Mouse (Mus musculus): ENCODE results near the gene Esyt1.
A peak's percentile ranks its signal among the peaks of the same experiment; 100 is the strongest.
"Not testable (repeated sequence)": the region's sequence is repeated elsewhere in the genome, so short reads cannot be mapped to it uniquely, and the experiment has no call there.

Gene Esyt1

DNA sequence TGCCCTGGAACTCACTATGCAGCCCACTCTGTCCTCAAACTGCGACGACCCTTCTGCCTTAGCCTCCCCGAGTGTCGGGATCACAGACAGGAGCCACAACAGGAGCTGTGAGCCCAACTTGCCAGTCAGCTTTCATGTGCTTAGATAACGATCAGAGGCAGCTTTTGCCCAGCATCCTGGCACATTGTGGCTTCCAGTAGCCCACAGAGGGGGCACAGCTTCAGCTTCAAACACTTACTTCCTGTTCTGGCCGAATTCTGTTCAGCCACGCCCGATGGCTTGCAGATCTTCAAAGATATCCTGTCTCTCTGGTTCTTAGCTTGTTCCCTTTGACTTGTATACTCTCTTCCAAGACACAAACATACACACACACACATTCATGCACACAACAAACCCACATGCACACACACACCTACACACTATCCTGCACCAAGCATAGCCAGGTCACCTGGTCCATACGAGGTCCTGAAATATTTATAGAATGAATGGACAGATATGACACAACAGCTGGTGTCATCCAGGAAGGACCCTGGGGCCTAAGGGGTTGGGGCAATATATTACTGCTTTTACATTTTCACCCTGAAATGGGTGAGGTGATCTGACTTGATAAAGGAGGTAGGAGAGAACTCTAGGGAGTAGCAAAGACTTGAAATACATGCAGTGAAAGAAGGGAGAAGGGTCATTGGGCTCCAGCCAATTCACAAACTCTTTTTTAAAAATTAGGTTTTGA, 20.9 kb downstream of the Esyt1 start:
- peak; percentile 39 to 50 for DNase-seq

DNA sequence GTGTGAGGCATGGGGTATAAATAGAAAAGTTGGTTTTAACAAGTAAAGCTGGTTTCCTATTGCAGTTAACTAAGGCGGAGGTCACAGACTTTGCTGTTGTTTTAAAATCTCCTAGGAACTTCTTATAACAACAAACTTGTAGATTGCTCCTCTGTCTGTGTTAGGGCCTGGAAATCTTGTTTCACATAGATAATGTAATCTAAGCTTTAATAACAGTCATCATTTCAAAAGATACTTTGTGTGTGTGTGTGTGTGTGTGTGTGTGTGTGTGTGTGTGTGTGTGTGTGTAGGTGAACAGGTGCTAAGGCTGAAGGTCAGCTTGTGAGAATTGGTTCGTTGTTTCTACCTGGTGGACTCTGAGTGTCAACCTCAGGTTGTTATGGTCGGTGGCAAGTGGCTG, 21.7 kb downstream of the Esyt1 start:
- DNase-seq: no peak

GRCm38 (mm10) chr10:128503532-128503931, 22.1 kb downstream of the Esyt1 start:
- no peak for DNase-seq

- no peak for DNase-seq
Measured at GRCm38 (mm10) chr10:128502341-128502740, 23.3 kb downstream of the Esyt1 start.

DNA sequence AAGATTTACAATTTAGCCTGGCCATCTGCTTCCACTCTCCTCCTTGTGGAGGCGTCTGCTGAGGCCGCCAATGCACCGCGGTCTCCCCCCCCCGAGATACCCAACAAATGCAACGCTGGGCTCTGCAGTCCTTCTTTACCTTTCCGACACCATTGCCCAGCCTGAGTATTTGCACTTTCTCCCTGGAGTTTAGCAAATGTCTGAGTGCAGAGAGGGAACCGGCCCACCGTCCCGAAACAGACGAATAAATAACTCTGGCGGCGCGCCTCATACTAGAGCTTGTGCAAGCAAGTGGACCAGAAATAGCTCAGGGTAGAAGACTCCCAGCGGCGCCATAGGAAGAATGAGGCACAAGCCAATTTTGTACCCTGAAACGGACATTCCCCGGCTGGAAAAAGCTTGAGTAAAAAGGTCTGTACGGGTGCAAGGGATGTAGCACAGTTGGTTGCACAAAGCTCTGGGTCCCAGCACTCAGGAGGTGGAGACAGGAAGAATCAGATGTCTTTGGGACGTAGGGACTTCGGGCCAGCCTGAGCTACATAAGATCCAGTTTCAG, 26.5 kb downstream of the Esyt1 start:
- DNase-seq: peak; percentile 52 to 55

DNA sequence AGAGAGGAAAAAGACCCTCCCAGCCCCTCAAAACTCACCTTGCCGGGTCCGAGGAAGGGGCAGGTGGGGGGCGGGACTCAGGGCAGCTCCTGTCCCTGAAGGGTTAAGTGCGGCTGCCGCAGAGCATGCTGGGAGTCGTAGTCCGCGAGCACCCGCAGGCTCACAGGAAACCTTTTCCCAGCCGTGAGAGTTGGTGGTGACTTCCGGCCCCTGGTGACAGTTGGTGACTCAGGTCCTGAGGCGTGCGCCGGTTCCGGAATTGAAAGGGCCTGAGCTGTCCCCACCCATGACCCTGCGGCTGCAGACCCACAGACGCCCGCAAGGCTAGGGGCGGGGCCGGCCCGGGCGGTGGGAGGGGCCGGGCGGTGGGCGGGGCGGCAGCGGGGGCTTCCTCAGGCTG, 27.1 kb downstream of the Esyt1 start, which contains the start of gene Myl6b:
Myl6b (minus strand) TSS at position 96 of the 400 bp plus-strand sequence.
- DNase-seq: peak; percentile 93 to 97

GRCm38 (mm10) chr10:128497134-128497737, 28.4 kb downstream of the Esyt1 start:
- no peak for DNase-seq

DNA sequence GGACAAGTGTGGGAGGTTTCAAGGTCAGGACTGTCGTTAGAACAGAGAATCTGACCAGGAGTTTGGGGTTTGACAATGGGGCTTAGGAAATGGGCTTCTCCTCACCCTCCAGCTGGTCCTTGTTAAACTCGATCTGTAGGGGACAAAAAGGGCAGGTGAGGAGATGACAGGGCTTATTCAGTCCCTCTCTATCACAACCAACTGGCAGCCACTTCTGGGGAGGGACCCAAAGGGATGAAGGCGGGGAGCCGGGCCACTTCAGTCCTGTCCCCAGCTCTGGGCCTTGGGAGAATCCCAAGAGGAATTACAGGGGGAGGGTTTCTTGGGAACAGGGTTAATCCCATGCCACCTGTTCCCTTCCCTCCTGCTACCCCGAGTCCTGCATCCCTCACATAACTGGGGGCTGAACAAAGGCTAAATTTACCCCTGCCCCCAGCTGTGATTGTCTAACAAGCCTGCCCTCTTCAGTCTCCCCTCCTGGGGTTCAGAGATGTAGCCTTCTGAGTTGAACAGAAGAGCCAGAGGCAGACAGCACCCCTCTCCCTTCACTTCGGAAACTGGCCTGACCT, 29.1 kb downstream of the Esyt1 start:
- DNase-seq: no peak

DNA sequence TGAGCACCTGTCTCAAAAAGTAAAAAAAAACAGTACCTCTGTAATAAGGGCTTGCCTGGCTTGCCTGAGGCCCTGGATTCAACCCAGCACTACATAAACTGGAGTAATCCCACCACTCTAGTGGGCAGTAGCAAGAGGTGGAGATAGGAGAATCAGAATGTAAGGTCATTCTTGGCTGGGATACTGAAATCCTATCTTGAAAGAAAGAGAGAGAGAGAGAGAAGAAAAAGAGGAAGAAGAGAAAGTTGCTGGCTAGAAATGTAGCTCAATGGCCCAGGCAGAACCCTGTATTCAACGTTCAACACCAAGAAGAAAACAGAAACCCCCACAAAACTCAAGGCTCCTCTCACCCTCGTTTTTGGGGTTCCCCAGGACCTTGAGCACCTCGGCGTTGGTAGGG, 29.8 kb downstream of the Esyt1 start:
- no peak for DNase-seq

DNA sequence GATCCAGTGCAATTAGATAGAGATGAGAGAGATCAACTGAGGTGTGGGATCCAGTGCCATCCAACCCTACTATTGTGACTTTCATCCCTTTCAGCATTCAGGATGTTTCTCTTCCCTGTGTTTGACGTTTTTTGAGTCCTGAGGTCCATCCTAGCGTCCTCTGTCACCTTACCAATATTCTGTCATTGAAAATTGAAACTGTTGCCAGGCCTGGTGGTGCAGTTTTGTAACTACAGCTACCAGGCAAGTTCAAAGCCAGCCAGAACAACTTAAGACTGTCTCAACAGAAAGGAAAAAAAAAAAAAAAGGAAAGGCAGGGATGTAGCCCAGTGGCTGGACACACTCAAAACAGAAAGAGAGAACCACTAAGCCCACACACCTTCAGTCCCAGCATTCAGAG, 30.4 kb downstream of the Esyt1 start:
- no peak for DNase-seq

DNA sequence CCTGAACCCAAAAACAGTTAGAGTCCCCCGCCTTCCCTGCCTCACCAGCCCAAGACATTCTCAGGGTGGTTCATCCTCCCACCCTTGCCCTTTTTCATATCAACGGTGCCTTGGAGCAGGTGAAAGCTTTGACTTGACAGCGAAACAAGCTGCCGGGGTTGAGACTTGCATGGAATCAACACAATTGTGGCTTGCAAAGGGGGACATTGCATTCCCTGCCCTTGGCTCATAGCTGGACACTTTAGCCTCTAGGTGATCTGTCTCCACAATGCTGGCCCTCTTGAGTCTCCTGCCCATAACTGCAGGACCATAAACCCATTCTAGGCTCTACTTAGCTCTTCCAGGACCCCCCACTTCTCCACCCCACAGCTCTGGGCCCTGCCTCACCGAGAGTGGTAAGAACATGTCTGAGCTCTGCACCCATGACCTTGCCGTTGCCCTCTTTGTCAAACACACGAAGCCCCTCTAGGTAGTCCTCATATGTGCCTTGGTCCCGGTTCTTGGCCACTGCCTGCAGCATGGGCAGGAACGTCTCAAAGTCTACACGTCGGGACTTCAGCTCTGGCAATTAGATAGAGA, 30.9 kb downstream of the Esyt1 start:
- DNase-seq: no peak

DNA sequence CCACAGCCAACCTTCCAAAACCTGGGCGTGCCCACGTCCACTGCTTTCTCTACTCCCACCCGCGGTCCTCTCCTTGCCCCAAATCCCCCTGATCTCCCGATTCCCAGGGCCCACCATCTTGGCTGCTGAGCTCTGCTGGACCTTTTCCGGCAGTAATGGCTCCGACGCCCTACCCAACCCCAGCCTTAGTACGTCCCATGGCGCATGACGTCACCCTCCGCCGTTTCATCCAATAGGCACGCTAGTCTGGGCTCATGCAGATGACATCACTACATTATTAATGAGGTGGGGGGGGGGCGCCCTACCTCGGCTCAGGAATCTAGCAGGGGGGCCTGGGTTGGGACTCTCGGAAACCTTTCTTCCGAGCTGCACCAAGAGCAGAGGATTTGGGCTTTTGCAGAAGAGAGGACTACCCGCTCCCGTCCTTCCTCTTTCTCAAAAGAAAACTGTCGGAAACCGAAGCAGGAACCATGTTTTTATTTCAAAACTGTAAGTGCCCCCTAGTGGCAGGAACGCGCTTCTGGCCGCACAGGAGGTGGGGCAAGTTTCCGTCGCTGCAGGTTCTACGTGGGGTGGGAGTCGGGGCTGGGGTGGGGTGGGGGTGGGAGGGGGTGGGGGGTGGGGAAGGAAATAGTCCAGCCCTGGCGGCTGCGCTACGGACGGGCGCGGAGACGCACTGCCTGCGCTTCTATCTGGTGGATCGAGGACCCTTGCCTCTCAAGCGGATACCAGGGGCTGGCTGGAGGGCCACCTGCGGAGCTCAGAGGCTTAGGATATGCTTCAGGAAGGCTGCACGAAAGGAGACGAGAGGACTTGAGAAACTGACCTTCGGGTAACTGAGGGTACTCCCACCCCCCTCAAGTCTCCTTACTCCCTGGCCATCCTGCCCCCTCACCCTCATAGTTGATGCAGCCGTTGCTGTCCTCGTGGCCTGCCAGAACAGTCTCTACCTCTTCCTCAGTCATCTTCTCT, 31.7 kb downstream of the Esyt1 start, which contains the start of gene Myl6:
Myl6 (minus strand) TSS at position 451 of the 972 bp plus-strand sequence.
- DNase-seq: peak; percentile 97 to 98

DNA sequence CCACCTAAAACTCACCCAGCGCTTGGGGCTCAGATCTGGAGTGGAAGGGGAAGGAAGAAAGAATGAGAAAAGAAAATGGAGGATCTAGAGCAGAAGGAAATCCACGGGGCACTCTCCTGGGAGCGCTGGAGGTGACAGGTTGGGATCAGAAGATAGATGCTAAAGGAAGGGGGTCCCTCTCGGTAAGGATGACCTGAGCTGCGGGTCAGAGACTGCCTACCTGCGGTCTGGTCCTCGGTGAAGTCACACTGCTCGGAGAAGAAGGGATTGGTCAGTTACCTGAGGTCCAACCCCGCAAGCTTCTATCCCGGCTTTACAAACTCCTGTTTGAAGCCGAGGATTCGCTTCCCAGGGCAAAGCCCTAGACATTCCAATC, 32.4 kb downstream of the Esyt1 start:
- no peak for DNase-seq

DNA sequence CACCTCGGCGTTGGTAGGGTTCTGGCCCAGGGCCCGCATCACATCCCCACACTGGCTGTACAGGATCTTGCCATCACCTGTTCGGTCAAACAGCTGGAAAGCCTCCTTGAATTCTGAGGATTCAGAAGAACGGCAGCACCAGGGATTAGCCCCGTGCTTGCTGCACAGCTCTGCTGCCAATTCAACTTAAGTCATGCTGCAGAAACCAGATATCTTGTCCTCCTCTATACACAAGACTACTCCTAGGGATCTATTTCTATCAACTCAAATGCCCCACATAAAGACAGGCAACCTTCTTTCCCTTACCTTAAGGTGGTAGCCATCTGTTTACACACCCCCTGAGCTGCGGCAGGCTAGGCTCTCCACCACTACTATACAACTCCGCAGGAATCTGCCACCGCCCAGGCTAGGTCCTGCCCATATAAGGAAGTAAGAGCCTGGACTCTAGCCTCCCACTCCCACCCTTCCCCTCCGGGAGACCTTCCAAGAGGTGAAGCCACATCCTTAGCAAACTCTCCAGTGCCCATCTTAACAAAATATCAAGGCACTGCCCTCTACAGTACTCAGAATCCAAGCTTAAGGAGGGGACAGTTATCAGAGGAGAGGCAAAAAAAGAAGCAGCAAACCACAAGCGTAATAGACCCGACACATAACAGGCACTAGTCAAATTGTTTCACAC, 32.9 kb downstream of the Esyt1 start:
- DNase-seq: no peak

GRCm38 (mm10) chr10:128492051-128492450, 33.6 kb downstream of the Esyt1 start:
- DNase-seq: not testable (repeated sequence)

- DNase-seq: no peak
Measured at GRCm38 (mm10) chr10:128491495-128491894, 34.2 kb downstream of the Esyt1 start.

DNA sequence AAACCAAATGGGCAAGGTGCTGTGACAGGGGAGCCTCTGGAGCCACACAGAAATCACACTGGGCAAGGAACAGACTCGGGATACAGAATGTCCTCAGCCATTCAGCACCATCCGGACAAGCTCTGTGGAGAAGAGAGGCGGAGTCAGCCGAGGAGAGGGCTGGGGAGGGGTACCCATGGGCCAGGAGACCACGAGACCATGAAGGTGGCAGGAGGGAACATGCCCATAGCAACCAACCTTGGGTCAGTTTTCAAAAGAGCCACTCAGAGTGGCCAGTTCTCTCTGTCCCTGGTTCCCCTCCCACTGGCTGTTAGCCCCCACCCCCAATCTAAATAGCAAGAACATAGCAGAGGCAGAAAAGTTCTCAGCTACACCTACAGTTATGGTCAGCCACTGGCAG, 34.8 kb downstream of the Esyt1 start:
- DNase-seq: no peak

- DNase-seq: no peak
Measured at GRCm38 (mm10) chr10:128490232-128490631, 35.4 kb downstream of the Esyt1 start.

DNA sequence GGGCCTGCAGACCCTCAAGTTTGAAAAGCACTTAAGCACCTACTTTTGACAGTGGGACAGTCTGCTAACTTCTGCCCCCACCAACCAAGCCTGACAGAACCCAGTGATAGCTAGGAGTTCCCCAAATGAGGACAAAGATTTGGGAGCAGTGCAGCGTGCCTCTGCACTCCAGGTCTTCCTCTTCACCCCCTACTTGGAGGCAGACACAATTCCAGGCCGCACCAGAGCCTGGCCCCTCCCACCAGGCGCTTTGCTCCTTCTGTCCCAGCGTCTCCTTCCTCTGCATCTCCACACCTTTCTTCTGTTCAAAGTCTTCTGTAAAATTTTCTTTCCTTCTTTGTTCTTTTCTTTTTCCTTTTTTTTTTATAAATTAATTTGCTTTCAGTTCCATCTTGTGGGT, 35.9 kb downstream of the Esyt1 start:
- no peak for DNase-seq

DNA sequence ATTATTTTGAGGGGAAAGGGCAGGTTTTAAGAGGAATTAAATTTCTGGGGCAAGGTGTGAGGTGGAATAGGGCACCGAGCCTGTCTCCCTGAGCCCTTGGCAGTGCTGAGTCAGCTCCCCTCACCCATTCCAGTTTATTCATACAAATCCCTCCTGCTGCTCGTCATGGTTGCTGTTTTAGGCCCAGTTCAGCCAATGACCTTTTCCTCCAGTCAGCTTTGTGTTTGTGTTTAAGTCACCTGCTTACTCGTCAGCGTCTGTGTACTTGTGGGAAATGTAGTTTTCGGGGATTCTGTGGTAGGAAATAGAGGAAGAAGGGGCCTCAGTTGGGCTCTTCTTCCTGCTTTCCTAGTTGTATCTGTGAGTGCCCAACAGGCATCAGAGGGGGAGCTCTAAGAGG, 36.3 kb downstream of the Esyt1 start:
- no peak for DNase-seq

- no peak for DNase-seq
Measured at GRCm38 (mm10) chr10:128488776-128489175, 36.9 kb downstream of the Esyt1 start.

Measured in thymus, postnatal 36 days (tissue).